Mouse (Mus musculus) layer of hippocampus, postnatal 25 days (tissue): ENCODE results near the gene Tbc1d16. TPM values are rescaled to one million over a fixed set of nuclear protein-coding genes. Genes with fewer than 3 reads are reported as not detected.
"Not testable (repeated sequence)": the region's sequence is repeated elsewhere in the genome, so short reads cannot be mapped to it uniquely, and the experiment has no call there.

Source experiments
- DNase-seq, 2 experiments: peaks; one replicate each; pipeline ENCODE4 v3.0.0; 2022; ENCODE audit warnings: mixed read lengths in 2 of 2, low spot score in 1 of 2; ENCODE audit errors: extremely low spot score in 1 of 2
- total RNA-seq, 2 experiments: library from RNA; stranded (reverse); gene quantifications; 2 replicates each; pipeline ENCODE4 v1.2.3; 2021

Tbc1d16 gene
- total RNA-seq, result 10 to 100 TPM; 53.6 to 55.9 TPM

- peak; percentile 48 to 60 for DNase-seq
Measured at GRCm38 (mm10) chr11:119228091-119228781, at the start of gene Tbc1d16, which contains the start of gene Ccdc40. TSS of gene Tbc1d16 (minus strand) at chr11:119228499. TSS of gene Ccdc40 (plus strand) at chr11:119228572.

- no peak for DNase-seq
Measured at GRCm38 (mm10) chr11:119273186-119273930, 45.1 kb upstream of the Tbc1d16 start.

GRCm38 (mm10) chr11:119272492-119272891 lies 44.2 kb upstream of the Tbc1d16 start:
- DNase-seq, result not testable (repeated sequence)

GRCm38 (mm10) chr11:119268557-119269195 lies 40.4 kb upstream of the Tbc1d16 start:
- DNase-seq, result peak; percentile 33 to 46

GRCm38 (mm10) chr11:119267768-119268556 lies 39.7 kb upstream of the Tbc1d16 start, which contains the start of gene Gaa:
TSS of gene Gaa (plus strand) at chr11:119267887.
- peak; percentile 96 to 99 for DNase-seq

- DNase-seq, result no peak
Measured at GRCm38 (mm10) chr11:119267241-119267674, 39.0 kb upstream of the Tbc1d16 start.

GRCm38 (mm10) chr11:119265811-119266210 lies 37.5 kb upstream of the Tbc1d16 start:
- DNase-seq, result no peak

- no peak for DNase-seq
Measured at GRCm38 (mm10) chr11:119264413-119264812, 36.1 kb upstream of the Tbc1d16 start.

- DNase-seq, result no peak
Measured at GRCm38 (mm10) chr11:119259977-119260376, 31.7 kb upstream of the Tbc1d16 start.

- peak; percentile 53 to 58 for DNase-seq
Measured at GRCm38 (mm10) chr11:119258572-119259322, 30.4 kb upstream of the Tbc1d16 start.

- DNase-seq, result no peak
Measured at GRCm38 (mm10) chr11:119258216-119258571, 29.9 kb upstream of the Tbc1d16 start.

- not testable (repeated sequence) for DNase-seq
Measured at GRCm38 (mm10) chr11:119256557-119256956, 28.3 kb upstream of the Tbc1d16 start.

GRCm38 (mm10) chr11:119252854-119253541 lies 24.7 kb upstream of the Tbc1d16 start:
- DNase-seq, result peak in 1 of 2 experiments; percentile 30

GRCm38 (mm10) chr11:119250998-119251397 lies 22.7 kb upstream of the Tbc1d16 start:
- DNase-seq, result no peak

GRCm38 (mm10) chr11:119249011-119249410 lies 20.7 kb upstream of the Tbc1d16 start:
- peak in 1 of 2 experiments; percentile 56 for DNase-seq

GRCm38 (mm10) chr11:119245543-119245942 lies 17.2 kb upstream of the Tbc1d16 start:
- not testable (repeated sequence) for DNase-seq

- no peak for DNase-seq
Measured at GRCm38 (mm10) chr11:119239480-119239879, 11.2 kb upstream of the Tbc1d16 start.

- DNase-seq, result no peak
Measured at GRCm38 (mm10) chr11:119238305-119238721, 10.0 kb upstream of the Tbc1d16 start.
